Mouse (Mus musculus): ENCODE data around the gene Cmtm8. TPM values are rescaled to one million over a fixed set of nuclear protein-coding genes. Genes with fewer than 3 reads are reported as not detected.

Gene Cmtm8
- polyA plus RNA-seq, 1 experiment from 2014 or later, result 66.5 TPM

DNA sequence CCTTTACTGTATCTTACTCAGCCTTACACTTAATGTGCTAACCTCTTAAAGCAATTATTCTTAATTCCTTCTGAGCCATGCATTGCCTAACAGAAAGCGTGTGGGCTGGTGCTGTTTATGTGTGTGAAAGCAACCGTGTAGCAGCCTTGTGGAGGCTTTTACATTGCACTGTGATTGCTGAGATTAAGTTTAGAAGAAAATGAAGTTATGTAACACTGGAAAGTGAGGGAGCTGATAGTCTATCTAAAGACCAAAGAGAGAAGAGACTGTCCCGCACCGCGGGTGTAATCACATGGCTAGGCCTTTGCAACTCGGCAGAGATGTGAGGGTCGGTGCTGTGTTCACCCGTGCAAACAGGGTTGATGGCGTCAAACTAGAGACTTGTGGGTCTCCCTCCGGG, 96.9 kb downstream of the Cmtm8 start:
- no peak overlapping the region for H3K4me3 ChIP-seq (ENCODE audit: low read depth, low read length)
- no peak for ATAC-seq (ENCODE audit: low FRiP score, low TSS enrichment)
- H3K9ac ChIP-seq (ENCODE audit: low read length), result no peak overlapping the region
- no peak for DNase-seq (ENCODE audit: low spot score)
- no peak for TF ChIP-seq CTCF (IDR thresholded peaks at IDR 0.05; ENCODE audit: low read depth)
- no peak for TF ChIP-seq EP300 (optimal IDR thresholded peaks at IDR 0.05)
- H3K36me3 ChIP-seq (ENCODE audit: control insufficient read depth, insufficient read depth, low read length), result peaks cover 7% of the 10 kb centered on the region; the same call in 1 of the 2 replicates
- H3K27me3 ChIP-seq (ENCODE audit: control insufficient read depth, insufficient read depth, low read length), result no peaks in the 10 kb centered on the region
- no peak overlapping the region for H3K27ac ChIP-seq (replicated peaks)
- H3K4me2 ChIP-seq (replicated peaks; ENCODE audit: low read depth), result no peak overlapping the region
- H3K9me3 ChIP-seq (ENCODE audit: control insufficient read depth, low read length), result no peaks in the 10 kb centered on the region
- WGBS, result 82% methylated on average over 10 of the region's 10 CpGs
- no peaks in the 10 kb centered on the region for H3K4me1 ChIP-seq (replicated peaks; ENCODE audit: control insufficient read depth, insufficient read depth)

GRCm38 (mm10) chr9:114745654-114746053, 98.3 kb downstream of the Cmtm8 start:
- Histone ChIP-seq H3K9me3 (ENCODE audit: control insufficient read depth, low read length) (no peaks in the 10 kb centered on the region), H3K27me3 (ENCODE audit: control insufficient read depth, insufficient read depth, low read length) (no peaks in the 10 kb centered on the region)

GRCm38 (mm10) chr9:114745163-114745562, 98.8 kb downstream of the Cmtm8 start:
- H3K9ac ChIP-seq (ENCODE audit: low read length), result no peak overlapping the region
- H3K4me1 ChIP-seq (replicated peaks; ENCODE audit: control insufficient read depth, insufficient read depth), result no peaks in the 10 kb centered on the region
- WGBS, result 68% methylated on average over 3 of the region's 4 CpGs
- H3K27ac ChIP-seq (replicated peaks), result no peak overlapping the region
- DNase-seq (ENCODE audit: low spot score) (no peak), ATAC-seq (ENCODE audit: low FRiP score, low TSS enrichment) (no peak; the same call in 1 of the 2 replicates)
- no peaks in the 10 kb centered on the region for H3K27me3 ChIP-seq (ENCODE audit: control insufficient read depth, insufficient read depth, low read length)
- H3K36me3 ChIP-seq (ENCODE audit: control insufficient read depth, insufficient read depth, low read length), result peaks cover 7% of the 10 kb centered on the region
- H3K4me3 ChIP-seq (ENCODE audit: low read depth, low read length), result no peak overlapping the region
- TF ChIP-seq EP300 (optimal IDR thresholded peaks at IDR 0.05), result no peak
- no peak for TF ChIP-seq CTCF (IDR thresholded peaks at IDR 0.05; ENCODE audit: low read depth)
- no peaks in the 10 kb centered on the region for H3K9me3 ChIP-seq (ENCODE audit: control insufficient read depth, low read length)
- no peak overlapping the region for H3K4me2 ChIP-seq (replicated peaks; ENCODE audit: low read depth)

More at GRCm38 (mm10) chr9:114745654-114746053, 98.3 kb downstream of the Cmtm8 start:
- 69% methylated on average over 4 of the region's 4 CpGs for WGBS
- DNase-seq (ENCODE audit: low spot score) (no peak), ATAC-seq (ENCODE audit: low FRiP score, low TSS enrichment) (no peak)
- TF ChIP-seq CTCF (IDR thresholded peaks at IDR 0.05; ENCODE audit: low read depth) (no peak), EP300 (optimal IDR thresholded peaks at IDR 0.05) (no peak)
- no peak overlapping the region for H3K9ac ChIP-seq (ENCODE audit: low read length)
- no peak overlapping the region for H3K4me2 ChIP-seq (replicated peaks; ENCODE audit: low read depth)
- H3K4me1 ChIP-seq (replicated peaks; ENCODE audit: control insufficient read depth, insufficient read depth), result no peaks in the 10 kb centered on the region
- H3K4me3 ChIP-seq (ENCODE audit: low read depth, low read length), result no peak overlapping the region
- H3K36me3 ChIP-seq (ENCODE audit: control insufficient read depth, insufficient read depth, low read length), result peaks cover 7% of the 10 kb centered on the region
- H3K27ac ChIP-seq (replicated peaks), result no peak overlapping the region

GRCm38 (mm10) chr9:114742731-114743130, 101.2 kb downstream of the Cmtm8 start:
- H3K36me3 ChIP-seq (ENCODE audit: control insufficient read depth, insufficient read depth, low read length), result peaks cover 6% of the 10 kb centered on the region
- WGBS, result 73% methylated on average over 2 of the region's 2 CpGs
- H3K4me3 ChIP-seq (ENCODE audit: low read depth, low read length), result no peak overlapping the region
- ATAC-seq (ENCODE audit: low FRiP score, low TSS enrichment), result no peak
- TF ChIP-seq EP300 (optimal IDR thresholded peaks at IDR 0.05) (no peak), CTCF (IDR thresholded peaks at IDR 0.05; ENCODE audit: low read depth) (no peak)
- no peak for DNase-seq (ENCODE audit: low spot score)
- H3K4me2 ChIP-seq (replicated peaks; ENCODE audit: low read depth), result no peak overlapping the region
- no peak overlapping the region for H3K9ac ChIP-seq (ENCODE audit: low read length)
- H3K9me3 ChIP-seq (ENCODE audit: control insufficient read depth, low read length), result no peaks in the 10 kb centered on the region
- no peak overlapping the region for H3K27ac ChIP-seq (replicated peaks)
- H3K27me3 ChIP-seq (ENCODE audit: control insufficient read depth, insufficient read depth, low read length), result no peaks in the 10 kb centered on the region
- H3K4me1 ChIP-seq (replicated peaks; ENCODE audit: control insufficient read depth, insufficient read depth), result no peaks in the 10 kb centered on the region

- Histone ChIP-seq H3K4me1 (replicated peaks; ENCODE audit: control insufficient read depth, insufficient read depth) (peaks cover 6% of the 10 kb centered on the region; the same call in 1 of the 2 replicates), H3K9me3 (ENCODE audit: control insufficient read depth, low read length) (no peaks in the 10 kb centered on the region), H3K4me2 (replicated peaks; ENCODE audit: low read depth) (no peak overlapping the region), H3K36me3 (ENCODE audit: control insufficient read depth, insufficient read depth, low read length) (peaks cover under 1% of the 10 kb centered on the region), H3K27ac (replicated peaks) (no peak overlapping the region), H3K4me3 (ENCODE audit: low read depth, low read length) (no peak overlapping the region), H3K9ac (ENCODE audit: low read length) (no peak overlapping the region), H3K27me3 (ENCODE audit: control insufficient read depth, insufficient read depth, low read length) (no peaks in the 10 kb centered on the region)
- no peak for TF ChIP-seq CTCF (IDR thresholded peaks at IDR 0.05; ENCODE audit: low read depth)
- WGBS, result 63% methylated on average over 9 of the region's 9 CpGs
- DNase-seq (ENCODE audit: low spot score) (no peak), ATAC-seq (ENCODE audit: low FRiP score, low TSS enrichment) (peak; percentile 65)
Measured at GRCm38 (mm10) chr9:114740336-114740735, 103.6 kb downstream of the Cmtm8 start.

Other genes starting within 250 kb of the Cmtm8 start
- 24.4 and 26.4 TPM in 2 replicates for gene Cnot10, start 204.0 kb downstream of the Cmtm8 start, polyA plus RNA-seq (2015; fragmentation: Nextera tagmentation; extraction: Ambion mirVana)
- gene Dync1li1, start 155.4 kb downstream of the Cmtm8 start, polyA plus RNA-seq (2015; fragmentation: Nextera tagmentation; extraction: Ambion mirVana), result 35.7 TPM in 2 replicates
- gene Cmtm6, start 113.0 kb downstream of the Cmtm8 start, polyA plus RNA-seq (2015; fragmentation: Nextera tagmentation; extraction: Ambion mirVana), result 50.9 and 53.9 TPM in 2 replicates
- 83.2 and 84.9 TPM in 2 replicates for gene Cmtm7, start 62.3 kb downstream of the Cmtm8 start, polyA plus RNA-seq (2015; fragmentation: Nextera tagmentation; extraction: Ambion mirVana)
- gene Gpd1l, start 89.8 kb upstream of the Cmtm8 start, polyA plus RNA-seq (2015; fragmentation: Nextera tagmentation; extraction: Ambion mirVana), result 17.3 and 19.2 TPM in 2 replicates
- gene Osbpl10, start 134.4 kb upstream of the Cmtm8 start, polyA plus RNA-seq (2015; fragmentation: Nextera tagmentation; extraction: Ambion mirVana), result 1.4 and 1.7 TPM in 2 replicates
- gene Rps27rt, start 138.6 kb upstream of the Cmtm8 start, polyA plus RNA-seq (2015; fragmentation: Nextera tagmentation; extraction: Ambion mirVana), result 682 and 701 TPM in 2 replicates